16 mouse cellular contexts compared by ENCODE assay signal in the genomic region with DNA sequence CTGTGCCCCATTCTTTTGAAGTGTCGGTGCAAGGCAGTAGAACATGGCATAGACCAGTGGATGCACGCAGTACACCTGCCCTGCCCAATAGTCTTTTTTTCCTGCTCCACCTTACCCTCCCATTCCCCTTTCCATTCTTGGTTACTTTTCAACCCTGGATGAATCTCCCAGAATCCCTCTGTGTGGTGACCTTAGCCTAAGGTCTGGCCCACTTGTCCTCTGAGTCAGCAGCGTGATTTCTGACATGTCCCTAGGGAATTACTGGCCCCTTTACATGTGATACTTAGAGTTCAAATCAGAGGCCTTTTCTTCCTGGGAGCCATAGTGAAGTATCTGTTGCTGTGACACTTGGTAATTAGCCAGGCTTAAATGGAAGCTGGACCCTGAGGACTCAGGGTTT. TPM values are rescaled to one million over a fixed set of nuclear protein-coding genes. Genes with fewer than 3 reads are reported as not detected.
"Had no signal": no experiment of that assay in that cellular context is flagged by ENCODE, and none has a peak within 500 bp of the region (broad histone marks: within the 10 kb centered on the region; RNA-seq: fewer than 3 reads in every experiment).

No protein-coding gene starts in this region.

- H3K9me3 ChIP-seq: liver, embryonic 13.5 days had no signal

- DNase-seq: kidney, adult 18-20 months; kidney, postnatal 14 days; layer of hippocampus, adult 9-11 months; liver, embryonic 13.5 days; lung, adult 2 months; lung, postnatal 14 days; lung, postnatal 4 days; midbrain, embryonic 14.5 days; thymus, postnatal 25 days had no signal

- H3K4me3 ChIP-seq: layer of hippocampus, adult 2 months; left cerebral cortex, adult 2 months; liver, embryonic 13.5 days had no signal

- H3K4me1 ChIP-seq: liver, embryonic 13.5 days had no signal

- H3K36me3 ChIP-seq: liver, embryonic 13.5 days had no signal

- H3K4me2 ChIP-seq: liver, embryonic 13.5 days; midbrain, embryonic 11.5 days had no signal

- H3K27ac ChIP-seq: layer of hippocampus, adult 2 months; left cerebral cortex, adult 2 months; liver, embryonic 13.5 days had no signal

- H3K9ac ChIP-seq: liver, embryonic 13.5 days had no signal

- H3K27me3 ChIP-seq: liver, embryonic 13.5 days had no signal

RNA-seq across cellular contexts. Expression of a gene that starts 34.6 kb away (rescaled TPM):
- total RNA-seq: midbrain, postnatal 0 days had no signal
- polyA plus RNA-seq: liver, adult 2 months; small intestine, adult 2 months; spleen, adult 2 months had no signal
